ENCODE assay signal across 21 mouse cellular contexts in genomic region chr10:53493954-53494353, GRCm38 (mm10).
"Had no signal": no experiment of that assay in that cellular context is flagged by ENCODE, and none has a peak within 500 bp of the region (broad histone marks: within the 10 kb centered on the region; RNA-seq: fewer than 3 reads in every experiment).

No protein-coding gene starts in this region.

- H3K9ac ChIP-seq: limb, embryonic 12.5 days; limb, embryonic 15.5 days; liver, embryonic 14.5 days; liver, postnatal 0 days; lung, embryonic 14.5 days; midbrain, embryonic 12.5 days; midbrain, embryonic 15.5 days; neural tube, embryonic 12.5 days; neural tube, embryonic 15.5 days had no signal

- H3K27me3 ChIP-seq: limb, embryonic 12.5 days; limb, embryonic 15.5 days; midbrain, embryonic 12.5 days; midbrain, embryonic 15.5 days; neural tube, embryonic 12.5 days; neural tube, embryonic 15.5 days had no signal

- H3K9me3 ChIP-seq: limb, embryonic 15.5 days; midbrain, embryonic 15.5 days; neural tube, embryonic 12.5 days; neural tube, embryonic 15.5 days had no signal

- DNase-seq: kidney, postnatal 14 days; kidney, postnatal 4 days; left cerebral cortex, postnatal 4 days; liver, postnatal 0 days; lung, embryonic 14.5 days; right cerebral cortex, adult 18-20 months; right cerebral cortex, postnatal 14 days; right cerebral cortex, postnatal 4 days; thymus, adult 18-20 months; thymus, postnatal 36 days had no signal

- H3K4me3 ChIP-seq: limb, embryonic 12.5 days; limb, embryonic 15.5 days; midbrain, embryonic 12.5 days; midbrain, embryonic 15.5 days; neural tube, embryonic 12.5 days; neural tube, embryonic 15.5 days had no signal

- H3K27ac ChIP-seq: limb, embryonic 12.5 days; limb, embryonic 15.5 days; liver, embryonic 14.5 days; macrophage; midbrain, embryonic 12.5 days; midbrain, embryonic 15.5 days; neural tube, embryonic 12.5 days; neural tube, embryonic 15.5 days; stomach, postnatal 0 days had no signal

- H3K36me3 ChIP-seq: limb, embryonic 12.5 days; limb, embryonic 15.5 days; midbrain, embryonic 12.5 days; midbrain, embryonic 15.5 days; neural tube, embryonic 12.5 days; neural tube, embryonic 15.5 days had no signal

- H3K4me2 ChIP-seq: limb, embryonic 12.5 days; limb, embryonic 15.5 days; liver, embryonic 11.5 days; lung, embryonic 14.5 days; midbrain, embryonic 12.5 days; midbrain, embryonic 15.5 days; neural tube, embryonic 12.5 days; neural tube, embryonic 15.5 days had no signal

- H3K4me1 ChIP-seq: limb, embryonic 12.5 days; midbrain, embryonic 12.5 days; midbrain, embryonic 15.5 days; neural tube, embryonic 12.5 days; neural tube, embryonic 15.5 days had no signal

- ATAC-seq: liver, postnatal 0 days; lung, postnatal 0 days; midbrain, embryonic 15.5 days had no signal
